Mouse (Mus musculus) induced T-regulatory cell, adult 2 months (primary cell): ENCODE results near the gene Ptprj.

ENCODE experiments used
- DNase-seq: peaks from one replicate; pipeline ENCODE4 v3.0.0-alpha.2; 2012; ENCODE audit warnings: low read depth

Ptprj gene

GRCm38 (mm10) chr2:90580236-90581005 lies at the start of gene Ptprj:
Gene Ptprj (minus strand): TSS chr2:90580647.
- peak; percentile 75 for DNase-seq

GRCm38 (mm10) chr2:90629552-90629951 lies 49.1 kb upstream of the Ptprj start:
- DNase-seq, result no peak

DNA sequence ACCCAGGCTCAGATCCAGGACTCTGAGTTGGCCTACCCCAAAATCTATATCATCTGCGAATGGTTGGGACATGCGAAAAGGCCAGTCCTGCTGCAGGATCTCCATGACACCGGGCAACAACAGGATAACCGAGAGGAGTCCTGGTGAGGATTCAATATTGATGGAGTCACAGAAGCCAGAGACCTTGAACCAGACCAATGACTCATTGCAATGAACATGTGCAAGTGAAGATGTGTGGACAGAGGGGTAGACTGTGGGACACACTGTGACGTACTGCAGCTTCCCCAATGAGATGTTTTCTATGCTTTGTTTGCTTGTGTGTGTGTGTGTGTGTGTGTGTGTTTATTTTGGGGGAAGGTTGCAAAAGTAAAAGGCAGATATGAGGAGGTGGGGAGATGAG lies 47.8 kb upstream of the Ptprj start:
- DNase-seq, result no peak

- DNase-seq, result peak; percentile 83
Observed at GRCm38 (mm10) chr2:90624920-90625319, 44.5 kb upstream of the Ptprj start.

GRCm38 (mm10) chr2:90624339-90624738 lies 43.9 kb upstream of the Ptprj start:
- no peak for DNase-seq

DNA sequence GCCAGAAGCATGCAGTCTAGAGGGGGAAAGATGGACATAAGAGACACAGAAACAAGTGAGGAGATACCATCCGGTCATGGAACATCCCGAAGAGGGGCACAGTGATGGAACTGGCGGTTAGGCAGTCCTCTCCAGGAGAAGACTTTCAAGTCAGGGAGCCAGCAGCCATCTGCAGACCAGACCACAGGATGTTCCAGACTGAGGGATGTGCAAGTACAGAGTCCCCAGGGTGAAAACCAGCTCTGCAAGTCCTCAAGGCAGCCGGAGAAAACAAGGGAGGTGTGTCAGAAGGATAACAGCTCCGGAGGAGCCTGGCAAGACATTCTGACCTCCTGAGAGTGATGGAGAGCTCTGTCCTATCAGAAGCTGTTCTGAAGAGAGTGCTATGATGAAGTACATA lies 40.4 kb upstream of the Ptprj start:
- no peak for DNase-seq

DNA sequence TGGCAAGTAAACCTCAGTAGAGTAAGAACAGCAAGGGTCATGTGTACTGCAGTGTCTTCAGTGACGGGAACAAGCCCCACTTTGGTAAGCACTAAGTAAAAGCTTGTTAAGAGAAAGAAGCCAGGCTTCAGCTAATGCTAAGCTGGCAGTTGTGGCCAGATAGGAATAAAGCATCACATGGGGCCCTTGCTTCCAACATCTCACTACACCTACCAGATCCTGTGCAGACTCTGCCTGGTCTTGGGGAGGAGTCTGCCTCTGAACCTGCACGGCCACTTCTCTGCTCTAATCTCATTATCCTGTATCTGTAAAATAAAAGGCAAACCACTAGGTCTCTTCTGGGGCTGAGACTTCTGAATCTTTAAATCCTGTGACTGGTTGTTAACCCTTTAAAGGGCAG lies 39.2 kb upstream of the Ptprj start:
- DNase-seq, result no peak

DNA sequence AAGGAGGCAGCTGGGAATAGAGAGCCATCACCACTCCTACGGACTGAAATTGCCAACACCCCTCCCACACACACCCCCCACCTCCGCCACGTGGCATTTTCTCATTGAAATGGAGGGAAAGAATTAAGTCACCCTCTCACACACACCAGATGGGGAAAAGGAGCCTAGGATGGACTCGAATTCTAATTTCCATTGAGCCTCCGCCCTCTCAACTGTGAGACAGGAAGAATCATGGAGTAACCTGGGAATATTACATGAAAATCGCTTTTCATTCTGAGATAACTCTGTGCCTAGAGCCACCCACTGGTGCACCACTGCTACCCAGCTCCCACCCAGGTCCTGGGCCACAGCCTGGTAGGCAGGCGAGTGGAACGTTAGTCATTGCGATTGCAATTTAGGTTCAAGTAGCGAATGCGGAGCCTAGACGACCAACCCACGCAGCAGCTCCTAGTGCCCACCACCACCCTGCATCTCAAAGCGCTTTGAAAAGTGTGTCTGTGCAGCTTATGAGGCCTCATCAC lies 34.3 kb upstream of the Ptprj start:
- DNase-seq, result no peak

GRCm38 (mm10) chr2:90613591-90613990 lies 33.1 kb upstream of the Ptprj start:
- DNase-seq, result no peak

DNA sequence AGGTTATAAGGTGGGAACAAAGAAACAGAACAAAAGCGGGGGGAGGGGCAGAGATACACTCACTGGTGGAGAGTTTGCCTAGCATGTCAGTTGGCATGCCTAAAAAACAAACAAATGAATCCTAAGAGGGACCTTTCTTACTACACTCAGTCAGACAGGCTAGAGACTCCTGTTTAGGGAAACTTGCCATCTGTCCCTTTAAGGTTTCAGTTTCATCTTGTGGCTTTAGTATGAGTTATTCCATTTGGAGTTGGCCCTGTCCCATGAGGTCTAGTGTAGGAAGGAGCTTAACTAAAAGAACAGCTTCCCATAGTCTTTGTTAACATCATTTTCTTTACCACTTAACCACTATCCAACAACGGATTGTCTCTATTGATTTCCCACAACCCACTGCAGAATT lies 32.6 kb upstream of the Ptprj start:
- DNase-seq, result no peak

DNA sequence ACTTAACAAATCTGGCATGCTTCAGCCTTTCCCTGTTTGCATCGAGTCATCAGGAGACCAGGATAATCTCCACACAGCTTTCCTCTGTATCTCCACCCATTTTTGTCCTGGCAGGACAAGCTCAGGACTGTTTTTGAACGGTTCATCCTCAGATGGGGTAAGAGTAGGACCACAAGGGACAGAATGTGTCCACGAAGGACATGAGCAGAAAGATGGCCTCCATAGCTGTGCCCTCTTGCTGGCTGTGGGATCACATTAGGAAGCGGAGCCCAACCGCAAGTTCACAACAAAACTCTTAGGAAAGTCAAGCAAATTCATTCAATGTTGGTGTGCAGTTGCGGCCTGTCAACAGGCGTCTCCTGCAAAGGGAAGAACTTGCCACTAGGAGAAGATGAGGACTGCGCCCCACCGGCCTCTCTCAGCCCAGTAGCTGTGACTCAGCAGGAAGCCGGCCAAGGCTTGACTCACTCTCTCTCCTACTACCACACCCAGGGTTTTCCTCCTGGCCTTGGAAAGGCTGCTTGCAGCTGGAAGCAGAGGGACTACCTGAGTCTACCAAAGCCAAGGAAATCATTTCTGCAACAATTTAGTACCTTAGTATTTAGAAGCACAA lies 31.6 kb upstream of the Ptprj start:
- DNase-seq, result no peak

GRCm38 (mm10) chr2:90601056-90601455 lies 20.6 kb upstream of the Ptprj start:
- no peak for DNase-seq

GRCm38 (mm10) chr2:90588141-90588540 lies 7.7 kb upstream of the Ptprj start:
- DNase-seq, result no peak

- DNase-seq, result no peak
Observed at GRCm38 (mm10) chr2:90584506-90584905, 4.1 kb upstream of the Ptprj start.

DNA sequence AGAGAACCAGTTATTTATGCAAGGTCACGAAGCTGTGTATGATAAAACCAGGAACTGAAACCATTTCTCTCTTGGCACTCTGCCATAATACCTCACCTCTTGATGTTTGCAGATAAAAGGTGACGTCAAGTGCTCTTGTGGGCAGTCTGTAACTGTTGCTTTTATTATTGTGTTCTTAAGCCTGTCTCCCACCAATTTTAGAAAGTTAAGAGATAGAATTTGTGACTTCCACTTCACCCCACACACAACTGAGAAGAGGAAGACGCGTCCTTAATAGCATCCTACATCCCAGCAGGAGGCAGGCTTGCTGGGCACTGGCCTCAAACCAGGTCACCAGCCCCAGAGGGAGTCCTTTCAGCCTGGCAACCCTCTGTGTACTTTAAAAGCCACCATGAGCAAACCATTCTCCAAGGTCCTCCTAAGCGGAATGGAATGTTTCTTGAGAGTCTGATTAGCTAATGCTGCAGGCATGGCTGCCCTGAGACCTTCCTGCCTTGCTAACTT lies 3.2 kb upstream of the Ptprj start:
- DNase-seq, result peak; percentile 95

DNA sequence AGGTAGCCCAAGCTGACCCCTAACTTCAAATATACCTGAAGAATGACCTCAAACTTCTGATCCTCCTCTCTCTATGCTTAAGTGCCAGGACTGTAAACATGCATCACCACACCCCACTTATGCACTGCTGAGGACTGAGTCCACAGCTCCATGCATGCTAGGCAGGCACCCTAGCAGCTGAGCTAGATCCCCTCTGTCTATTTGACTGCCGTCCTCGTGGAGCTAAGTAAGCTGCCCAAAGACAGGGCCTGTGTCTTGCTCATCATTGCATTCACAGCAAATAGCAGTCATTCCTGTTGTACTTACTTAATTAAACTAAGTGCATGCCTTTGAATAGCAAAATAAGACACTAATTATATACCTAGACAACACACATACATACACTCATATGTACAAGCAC lies 2.4 kb upstream of the Ptprj start:
- DNase-seq, result peak; percentile 36

- peak; percentile 72 for DNase-seq
Observed at GRCm38 (mm10) chr2:90582311-90582710, 1.9 kb upstream of the Ptprj start.

DNA sequence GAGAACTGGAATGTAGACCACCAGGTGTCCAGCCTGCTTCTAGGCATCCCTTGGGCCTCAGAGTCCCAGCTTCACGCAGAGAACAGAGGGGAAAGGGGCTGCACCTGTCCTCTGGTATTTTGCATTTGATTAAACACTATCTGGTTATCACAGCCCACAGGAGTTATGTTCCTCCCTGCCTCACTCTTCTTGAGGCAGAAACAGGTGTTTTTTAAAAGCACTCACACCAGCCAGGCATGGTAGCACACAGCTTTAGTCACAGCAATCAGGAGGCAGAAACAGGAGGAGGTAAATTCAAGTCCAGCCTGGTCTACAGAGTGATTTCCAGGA lies 1.3 kb upstream of the Ptprj start:
- DNase-seq, result no peak

DNA sequence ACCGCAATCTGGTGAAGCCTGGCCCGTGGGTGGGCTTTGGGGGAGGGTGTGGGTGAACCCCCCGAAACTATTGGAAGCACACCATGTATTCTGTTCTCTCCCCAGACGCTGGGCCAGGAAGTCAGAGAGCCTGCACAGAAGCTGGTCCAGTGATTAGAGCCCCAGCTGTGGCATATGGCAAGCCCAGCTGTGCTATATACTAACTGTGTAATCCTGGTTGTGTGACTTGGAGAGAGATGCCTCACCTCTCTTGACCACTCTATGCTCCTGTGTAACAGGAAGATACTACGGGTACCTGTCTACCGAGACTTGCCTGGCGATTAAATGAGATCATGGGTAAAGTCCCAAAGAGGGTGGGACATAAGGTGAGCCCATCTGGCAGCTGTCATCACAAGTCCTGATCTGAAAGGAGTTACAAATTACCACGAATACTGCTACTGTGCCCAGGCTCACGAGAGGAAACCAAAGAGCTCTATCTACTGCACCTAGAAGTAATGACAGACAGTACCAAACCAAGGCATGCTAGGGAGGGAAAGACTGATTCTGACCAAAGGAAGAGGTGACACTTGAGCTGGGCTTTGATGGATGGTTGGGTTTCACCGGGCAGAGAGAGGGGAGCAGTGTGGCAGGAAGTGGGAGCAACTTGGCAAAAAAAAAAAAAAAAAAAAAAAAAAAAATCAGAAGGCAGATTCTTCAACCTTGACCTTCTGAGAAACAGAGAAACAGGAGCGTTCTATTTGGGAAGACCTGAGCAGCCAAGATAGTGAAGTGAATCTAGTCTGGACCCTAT lies 754 bp upstream of the Ptprj start:
- DNase-seq, result peak; percentile 81

DNA sequence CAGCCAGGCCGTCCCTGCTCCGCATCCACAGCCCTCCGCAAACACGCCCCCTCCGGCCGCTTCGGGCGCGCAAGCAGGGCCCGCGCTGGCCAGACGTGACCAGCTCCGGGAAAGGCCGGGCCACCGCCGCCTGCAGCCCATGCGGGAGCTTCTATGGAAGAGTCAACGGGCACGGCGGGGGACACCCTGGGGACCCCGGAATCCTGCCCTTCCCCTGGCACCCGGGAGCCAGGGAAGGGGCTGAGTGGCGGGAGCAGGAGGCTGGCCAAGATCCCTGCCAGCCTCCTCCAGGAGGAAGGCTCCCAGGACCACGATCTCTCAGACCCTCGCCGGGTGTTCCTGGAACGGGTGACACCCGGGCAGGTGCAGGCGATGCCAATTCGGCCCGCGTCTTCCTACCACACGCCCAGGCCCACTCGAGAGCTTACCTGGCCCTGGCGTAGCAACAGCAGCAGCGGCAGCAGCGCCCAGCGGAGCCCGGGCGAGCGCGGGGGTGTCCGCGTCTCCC lies 665 bp downstream of the Ptprj start:
- peak; percentile 55 for DNase-seq

DNA sequence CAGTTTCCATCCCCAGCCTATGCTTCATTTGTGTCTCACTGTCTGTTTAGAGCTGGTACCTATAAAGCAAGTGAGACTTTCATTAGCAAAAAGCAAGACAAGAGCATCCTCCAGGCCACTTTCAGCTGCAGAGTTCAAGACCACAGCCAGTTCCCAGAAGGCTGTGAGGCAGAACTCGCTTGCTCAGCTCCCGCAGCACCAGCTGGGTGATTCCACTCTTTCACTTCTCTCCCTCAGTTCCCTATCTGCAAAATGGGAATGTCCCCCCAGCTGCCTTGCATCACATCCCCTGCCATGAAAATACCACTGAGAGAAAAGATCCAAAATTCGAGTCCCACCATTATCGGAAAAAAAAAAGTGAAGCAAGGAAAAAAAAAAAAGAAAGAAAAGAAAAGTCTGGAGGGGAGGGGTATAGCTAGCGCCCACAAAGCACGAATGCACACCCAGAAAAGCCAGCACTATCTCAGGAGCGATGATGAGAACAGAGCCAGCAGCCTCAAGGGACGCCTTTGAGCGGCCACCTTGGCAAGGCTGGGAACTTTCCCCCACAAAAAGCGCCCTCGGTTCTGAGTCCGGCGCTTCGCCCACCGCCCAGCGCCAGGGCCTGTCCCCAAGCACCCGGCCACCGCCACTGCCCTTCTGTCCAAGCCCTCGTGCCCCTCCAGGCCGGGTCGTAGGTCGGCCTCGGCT lies 1.3 kb downstream of the Ptprj start:
- DNase-seq, result peak; percentile 63
